20 mouse cellular contexts compared by ENCODE assay signal in the genomic region with DNA sequence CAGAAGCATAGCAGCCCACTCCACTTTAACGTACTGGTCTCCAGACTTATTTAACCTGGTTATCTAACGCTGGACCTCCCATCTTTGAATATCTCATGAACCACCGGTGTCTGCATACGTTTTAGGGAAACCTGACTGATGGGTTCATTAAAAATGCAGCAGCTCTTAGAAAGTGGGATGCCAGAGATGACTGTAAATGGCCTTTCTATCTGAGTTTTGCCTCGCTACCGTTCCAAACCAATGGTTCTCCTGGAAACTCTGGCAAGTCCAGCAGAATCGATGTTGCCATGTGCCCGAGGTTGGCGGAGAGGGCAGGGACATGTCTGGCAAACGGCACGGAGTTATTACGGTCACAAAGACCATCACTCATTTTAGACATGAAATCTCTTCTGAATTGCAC.
"Had no signal": no experiment of that assay in that cellular context is flagged by ENCODE, and none has a peak within 500 bp of the region (broad histone marks: within the 10 kb centered on the region; RNA-seq: fewer than 3 reads in every experiment).

No protein-coding gene starts in this region.

- ATAC-seq: liver, postnatal 0 days; lung, postnatal 0 days; midbrain, embryonic 16.5 days had no signal

- DNase-seq: kidney, adult 18-20 months; kidney, adult 9 months; kidney, postnatal 14 days; kidney, postnatal 4 days; left cerebral cortex, postnatal 4 days; liver, postnatal 0 days; lung, embryonic 14.5 days; retina, postnatal 1 day; right cerebral cortex, postnatal 25 days; spleen, adult 18-20 months; thymus, adult 18-20 months; thymus, postnatal 36 days had no signal

- H3K9ac ChIP-seq: limb, embryonic 12.5 days; limb, embryonic 15.5 days; liver, embryonic 14.5 days; liver, postnatal 0 days; lung, embryonic 14.5 days had no signal

- H3K4me2 ChIP-seq: limb, embryonic 12.5 days; limb, embryonic 15.5 days; liver, embryonic 11.5 days; lung, embryonic 14.5 days had no signal

- H3K9me3 ChIP-seq: limb, embryonic 12.5 days; limb, embryonic 15.5 days had no signal

- H3K27me3 ChIP-seq: limb, embryonic 12.5 days; limb, embryonic 15.5 days had no signal

- H3K36me3 ChIP-seq: limb, embryonic 12.5 days; limb, embryonic 15.5 days had no signal

- H3K4me1 ChIP-seq: limb, embryonic 12.5 days; limb, embryonic 15.5 days had no signal

- H3K4me3 ChIP-seq: limb, embryonic 12.5 days; limb, embryonic 15.5 days; myocyte had no signal

- H3K27ac ChIP-seq: limb, embryonic 12.5 days; limb, embryonic 15.5 days; liver, embryonic 14.5 days; macrophage had no signal
